Mouse (Mus musculus) thymus, adult 2 months (tissue): Measurements from ENCODE around the gene Zfp429. TPM values are rescaled to one million over a fixed set of nuclear protein-coding genes. Genes with fewer than 3 reads are reported as not detected.
"Not testable (repeated sequence)": the region's sequence is repeated elsewhere in the genome, so short reads cannot be mapped to it uniquely, and the experiment has no call there.

ENCODE experiments used
- DNase-seq: peaks from one replicate; pipeline ENCODE4 v3.0.0; 2021
- H3K27ac ChIP-seq: fragments of 200-500 bp; 2 replicates; pipeline ENCODE4 v1.5.1; 2012; ENCODE audit warnings: low read length, control low read depth; ENCODE audit not compliant: control insufficient read depth, insufficient read depth
- H3K27me3 ChIP-seq: fragments of 200-500 bp; 2 replicates; pipeline ENCODE4 v1.6.1; 2012; ENCODE audit warnings: mild to moderate bottlenecking, low read length, moderate library complexity, mixed read lengths; ENCODE audit not compliant: control insufficient read depth, insufficient read depth
- H3K36me3 ChIP-seq: fragments of 200-500 bp; 2 replicates; pipeline ENCODE4 v1.6.1; 2012; ENCODE audit warnings: mild to moderate bottlenecking, low read length, moderate library complexity; ENCODE audit not compliant: control insufficient read depth, insufficient read depth
- H3K4me1 ChIP-seq: fragments of 200-500 bp; replicated peaks from 2 replicates; pipeline ENCODE4 v1.6.1; 2012; ENCODE audit warnings: low read length; ENCODE audit not compliant: control insufficient read depth, insufficient read depth
- H3K4me3 ChIP-seq: fragments of 200-500 bp; 2 replicates; pipeline ENCODE4 v1.5.1; 2012; ENCODE audit warnings: mild to moderate bottlenecking, low read length, control low read depth, moderate library complexity; ENCODE audit not compliant: control insufficient read depth, insufficient read depth
- CTCF ChIP-seq: fragments of 200-500 bp; IDR thresholded peaks from 2 replicates; pipeline ENCODE4 v1.5.1; 2012; ENCODE audit warnings: mild to moderate bottlenecking, control low read depth, low read length, moderate library complexity, borderline replicate concordance; ENCODE audit not compliant: control insufficient read depth, poor library complexity, insufficient read depth; ENCODE audit errors: extremely low read depth
- POLR2A ChIP-seq: fragments of 200-500 bp; IDR thresholded peaks from 2 replicates; pipeline ENCODE4 v1.6.1; 2012; ENCODE audit warnings: mild to moderate bottlenecking, low read length, control low read depth, moderate library complexity; ENCODE audit not compliant: control insufficient read depth, poor library complexity, insufficient read depth; ENCODE audit errors: extremely low read depth
- whole genome bisulfite sequencing: fragments of 180-500 bp; shearing (Covaris S2); methylation state at CpG from one replicate; pipeline ENCODE4 v1.1.7; 2018; 5-methylcytosine and 5-hydroxymethylcytosine counted together
- polyA plus RNA-seq: library from polyadenylated mRNA; depleted of rRNA; stranded (reverse); fragments of >200 nt; gene quantifications from 2 replicates; pipeline ENCODE4 v1.2.3, GENCODE M21; 2012

The Zfp429 gene
- polyA plus RNA-seq, 1 experiment = 1.6 TPM

DNA sequence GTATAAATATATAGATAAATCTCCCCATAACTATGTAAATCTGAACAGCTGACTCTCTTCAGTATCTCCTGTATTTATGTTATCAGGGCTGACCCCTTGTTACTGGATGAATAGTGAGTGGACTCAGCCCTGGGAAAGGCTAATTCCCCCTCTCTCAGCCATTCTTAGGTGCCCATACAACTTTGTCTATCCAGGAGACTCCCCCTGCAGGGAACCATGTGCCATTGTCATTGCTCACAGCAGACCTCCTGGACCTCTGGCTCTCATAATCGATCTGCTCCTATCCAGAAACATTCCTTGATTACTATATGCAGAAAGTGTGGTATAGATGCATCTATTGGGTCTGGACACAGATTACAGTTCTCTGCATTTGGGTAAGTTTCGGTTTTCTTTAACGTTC lies 17.2 kb upstream of the Zfp429 start:
- Histone ChIP-seq H3K27me3 (no peaks in the 10 kb centered on the region), H3K4me3 (no peak overlapping the region), H3K4me1 (peaks cover 3% of the 10 kb centered on the region), H3K27ac (no peak overlapping the region), H3K36me3 (no peaks in the 10 kb centered on the region)
- 92% methylated on average over 3 of the region's 3 CpGs for WGBS
- DNase-seq = no peak
- TF ChIP-seq CTCF (no peak), POLR2A (no peak)

DNA sequence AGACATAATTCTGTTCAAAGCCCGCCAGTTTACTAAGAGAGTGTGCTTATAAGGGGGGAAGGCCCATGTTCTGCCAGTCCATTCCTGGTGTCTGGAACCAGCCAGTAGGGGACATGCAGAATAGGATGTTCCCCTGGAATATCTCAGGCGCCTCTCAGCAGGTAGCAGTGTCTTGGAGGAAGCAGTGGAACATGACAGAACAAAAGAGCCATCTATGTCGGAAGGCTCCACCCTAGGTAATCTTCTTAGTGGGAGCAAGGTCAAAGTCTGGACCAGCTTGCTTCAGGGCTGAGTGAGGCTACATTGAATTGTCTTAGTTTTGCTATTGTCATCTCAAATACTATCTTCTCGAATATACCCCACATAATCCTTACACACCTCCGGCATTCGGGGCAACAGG lies 16.1 kb upstream of the Zfp429 start:
- Histone ChIP-seq H3K4me1 (peaks cover under 1% of the 10 kb centered on the region), H3K27ac (no peak overlapping the region), H3K36me3 (no peaks in the 10 kb centered on the region), H3K4me3 (no peak overlapping the region), H3K27me3 (no peaks in the 10 kb centered on the region)
- DNase-seq = no peak
- no peak for TF ChIP-seq POLR2A
- TF ChIP-seq CTCF = no peak
- 98% methylated on average over 6 of the region's 6 CpGs for WGBS

- WGBS = 74% methylated on average over 3 of the region's 3 CpGs
- not testable (repeated sequence) for H3K36me3 ChIP-seq, H3K27ac ChIP-seq, DNase-seq, H3K27me3 ChIP-seq, H3K4me1 ChIP-seq, H3K4me3 ChIP-seq
Measured at GRCm38 (mm10) chr13:67413634-67414033, 14.0 kb upstream of the Zfp429 start.

DNA sequence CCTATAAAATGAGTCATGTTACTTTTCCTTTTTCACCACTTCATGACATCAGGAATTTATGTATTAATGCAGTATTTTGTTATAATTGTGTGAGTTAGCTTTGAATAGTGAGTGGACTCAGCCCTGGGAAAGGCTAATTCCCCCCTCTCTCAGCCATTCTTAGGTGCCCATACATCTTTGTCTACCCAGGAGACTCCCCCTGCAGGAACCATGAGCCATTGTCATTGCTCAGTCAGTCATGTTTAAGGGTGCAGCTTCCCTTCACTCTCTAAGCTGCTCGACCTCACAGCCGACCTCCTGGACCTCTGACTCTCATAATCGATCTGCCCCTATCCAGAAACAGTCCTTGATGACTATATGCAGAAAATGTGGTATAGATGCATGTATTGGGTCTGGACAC lies 23.4 kb downstream of the Zfp429 start:
- H3K27me3 ChIP-seq, H3K4me1 ChIP-seq, H3K36me3 ChIP-seq, H3K27ac ChIP-seq, H3K4me3 ChIP-seq: not testable (repeated sequence)
- WGBS = 53% methylated on average over 3 of the region's 3 CpGs
- DNase-seq = peak; percentile 6

- H3K4me1 ChIP-seq, H3K27me3 ChIP-seq, H3K27ac ChIP-seq, H3K36me3 ChIP-seq: not testable (repeated sequence)
- 8% methylated on average over 14 of the region's 15 CpGs for WGBS
- peak within 1 kb of the TSS; percentile 73 for H3K4me3 ChIP-seq
- DNase-seq = peak; percentile 83
Measured at GRCm38 (mm10) chr13:67375050-67375911, 24.3 kb downstream of the Zfp429 start, which contains the start of the genes Gm28041 and Zfp456. Gene Gm28041, minus strand, starts transcription at chr13:67375733. Gene Zfp456, minus strand, starts transcription at chr13:67375810.

DNA sequence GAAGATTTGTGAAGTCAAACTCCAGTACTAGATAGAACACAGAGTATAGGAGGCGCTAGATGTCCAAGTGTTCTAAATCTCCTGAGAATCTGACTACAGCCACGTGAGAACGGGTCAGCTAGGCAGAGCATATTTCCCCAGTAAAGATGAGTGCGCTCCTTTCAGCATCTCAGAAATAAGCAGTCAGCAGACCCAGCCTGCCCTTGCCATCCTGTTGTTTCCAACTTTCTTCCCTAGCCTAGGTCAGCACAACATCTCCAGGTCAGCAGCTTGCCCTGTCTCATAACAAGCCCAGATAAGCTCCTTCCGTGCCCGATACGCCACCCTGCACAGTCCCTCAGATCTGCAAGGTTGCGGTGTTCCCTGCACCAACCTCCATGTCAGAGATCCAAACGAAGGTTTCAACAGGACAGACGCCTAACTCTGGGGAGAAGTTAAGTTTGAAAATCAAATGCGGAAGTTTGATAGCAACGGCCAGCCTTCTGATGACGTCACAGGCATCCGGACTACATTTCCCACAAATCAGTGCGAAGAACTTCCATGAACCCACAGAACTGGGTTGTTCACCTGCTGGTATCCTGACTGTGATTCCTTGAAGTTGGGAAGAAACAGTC lies 39.4 kb downstream of the Zfp429 start, which contains the start of the genes Gm28044 and Zfp953:
Gene Gm28044, minus strand, starts transcription at position 406 of the 614 bp plus-strand sequence.
Gene Zfp953, minus strand, starts transcription at position 475 of the 614 bp plus-strand sequence.
- peak within 1 kb of the TSS; percentile 64 for H3K27ac ChIP-seq
- TF ChIP-seq CTCF (no peak), POLR2A (0 out of 2 replicates have a peak, but pooled peaks have one; percentile 25)
- H3K4me1 ChIP-seq = no peaks in the 10 kb centered on the region; the same call in 1 of the 2 replicates
- no peaks in the 10 kb centered on the region for H3K27me3 ChIP-seq
- WGBS = under 1% methylated on average over 15 of the region's 15 CpGs
- no peaks in the 10 kb centered on the region for H3K36me3 ChIP-seq
- DNase-seq = peak; percentile 88
- peak within 1 kb of the TSS; percentile 77 for H3K4me3 ChIP-seq

- TF ChIP-seq POLR2A = no peak
- TF ChIP-seq CTCF = no peak
- Histone ChIP-seq H3K27me3 (no peaks in the 10 kb centered on the region), H3K27ac (no peak overlapping the region), H3K36me3 (no peaks in the 10 kb centered on the region), H3K4me1 (no peaks in the 10 kb centered on the region), H3K4me3 (no peak overlapping the region)
- DNase-seq = no peak
Measured at GRCm38 (mm10) chr13:67351854-67352253, 47.8 kb downstream of the Zfp429 start.
